Mouse (Mus musculus) hindbrain, embryonic 13.5 days (tissue): ENCODE results near the gene Fbxl7. TPM values are rescaled to one million over a fixed set of nuclear protein-coding genes. Genes with fewer than 3 reads are reported as not detected.

Source experiments
- ATAC-seq: fragments of 200-750 bp; cut with Nextera tagmentation; 2 replicates; pipeline ENCODE4 v1.8.0; 2017; ENCODE audit warnings: moderate TSS enrichment; ENCODE audit not compliant: low FRiP score
- H3K27ac ChIP-seq: fragments of 300-500 bp; sonication (generic); 2 replicates; pipeline ENCODE4 v1.5.1; 2015; ENCODE audit warnings: inconsistent platforms, mild to moderate bottlenecking, moderate library complexity
- H3K27me3 ChIP-seq: fragments of 300-500 bp; sonication (generic); 2 replicates; pipeline ENCODE4 v1.6.1; 2015; ENCODE audit warnings: mild to moderate bottlenecking, inconsistent platforms
- H3K36me3 ChIP-seq: fragments of 300-500 bp; sonication (generic); 2 replicates; pipeline ENCODE4 v1.6.1; 2015; ENCODE audit warnings: mild to moderate bottlenecking, inconsistent platforms
- H3K4me1 ChIP-seq: fragments of 300-500 bp; sonication (generic); replicated peaks from 2 replicates; pipeline ENCODE4 v1.6.1; 2015; ENCODE audit warnings: inconsistent platforms
- H3K4me2 ChIP-seq: fragments of 300-500 bp; sonication (generic); 2 replicates; pipeline ENCODE4 v1.6.1; 2015; ENCODE audit warnings: inconsistent platforms, mild to moderate bottlenecking, moderate library complexity
- H3K4me3 ChIP-seq: fragments of 300-500 bp; sonication (generic); 2 replicates; pipeline ENCODE4 v1.5.1; 2015; ENCODE audit warnings: mild to moderate bottlenecking, inconsistent platforms
- H3K9ac ChIP-seq: fragments of 300-500 bp; sonication (generic); 2 replicates; pipeline ENCODE4 v1.6.1; 2015; ENCODE audit warnings: mild to moderate bottlenecking, inconsistent platforms
- H3K9me3 ChIP-seq: fragments of 300-500 bp; sonication (generic); 2 replicates; pipeline ENCODE4 v1.6.1; 2016; ENCODE audit warnings: inconsistent platforms
- WGBS: fragments of 180-500 bp; shearing (Covaris S2); methylation state at CpG from one replicate; pipeline ENCODE4 v1.1.7; 2015; 5-methylcytosine and 5-hydroxymethylcytosine counted together
- polyA plus RNA-seq: library from polyadenylated mRNA; unstranded; fragments of >200 nt; fragmentation: Nextera tagmentation; extraction: Ambion mirVana; gene quantifications from 2 replicates; pipeline ENCODE4 v1.2.1, GENCODE M21; 2015

Gene Fbxl7
- 14.7 and 14.9 TPM in 2 replicates for polyA plus RNA-seq

GRCm38 (mm10) chr15:26895251-26895711 lies at the start of gene Fbxl7:
TSS of gene Fbxl7 (minus strand) at chr15:26895580.
- Histone ChIP-seq H3K27ac (peak within 1 kb of the TSS; percentile 90), H3K4me2 (peak within 1 kb of the TSS; percentile 81), H3K9me3 (no peaks in the 10 kb centered on the region), H3K36me3 (no peaks in the 10 kb centered on the region), H3K4me1 (peaks cover 19% of the 10 kb centered on the region), H3K27me3 (0 out of 2 replicates have a peak, but pooled peaks cover 5% of the 10 kb centered on the region), H3K4me3 (peak within 1 kb of the TSS; percentile 82), H3K9ac (peak within 1 kb of the TSS; percentile 83)
- peak; percentile 93 for ATAC-seq
- under 1% methylated on average over 57 of the region's 58 CpGs for WGBS

GRCm38 (mm10) chr15:26922026-26922425 lies 26.6 kb upstream of the Fbxl7 start:
- H3K4me3 ChIP-seq = no peak overlapping the region
- no peaks in the 10 kb centered on the region for H3K4me1 ChIP-seq
- 81% methylated on average over 2 of the region's 2 CpGs for WGBS
- no peaks in the 10 kb centered on the region for H3K36me3 ChIP-seq
- H3K27me3 ChIP-seq = 0 out of 2 replicates have a peak, but pooled peaks cover 2% of the 10 kb centered on the region
- no peak overlapping the region for H3K9ac ChIP-seq
- ATAC-seq = no peak
- no peak overlapping the region for H3K27ac ChIP-seq
- no peak overlapping the region for H3K4me2 ChIP-seq
- H3K9me3 ChIP-seq = 0 out of 2 replicates have a peak, but pooled peaks cover 3% of the 10 kb centered on the region

- no peak for ATAC-seq
- H3K4me2 ChIP-seq = no peak overlapping the region
- no peaks in the 10 kb centered on the region for H3K27me3 ChIP-seq
- no peak overlapping the region for H3K27ac ChIP-seq
- no peaks in the 10 kb centered on the region for H3K36me3 ChIP-seq
- no peaks in the 10 kb centered on the region for H3K9me3 ChIP-seq
- no peaks in the 10 kb centered on the region for H3K4me1 ChIP-seq
- H3K4me3 ChIP-seq = no peak overlapping the region
- H3K9ac ChIP-seq = no peak overlapping the region
Measured at GRCm38 (mm10) chr15:26913427-26913826, 18.0 kb upstream of the Fbxl7 start.

- Histone ChIP-seq H3K4me2 (peak overlapping the region; percentile 81), H3K27ac (peak overlapping the region; percentile 90), H3K9ac (peak overlapping the region; percentile 83), H3K36me3 (no peaks in the 10 kb centered on the region), H3K27me3 (0 out of 2 replicates have a peak, but pooled peaks cover 5% of the 10 kb centered on the region), H3K4me3 (peak overlapping the region; percentile 82), H3K9me3 (no peaks in the 10 kb centered on the region), H3K4me1 (peaks cover 16% of the 10 kb centered on the region)
- under 1% methylated on average over 14 of the region's 14 CpGs for WGBS
- peak; percentile 26 for ATAC-seq
Measured at GRCm38 (mm10) chr15:26895761-26896160, 381 bp upstream of the Fbxl7 start.

GRCm38 (mm10) chr15:26894801-26895229 lies 565 bp downstream of the Fbxl7 start:
- Histone ChIP-seq H3K27ac (peak overlapping the region; percentile 90), H3K9me3 (no peaks in the 10 kb centered on the region), H3K9ac (peak overlapping the region; percentile 83), H3K36me3 (no peaks in the 10 kb centered on the region), H3K4me2 (peak overlapping the region; percentile 81), H3K4me1 (peaks cover 19% of the 10 kb centered on the region), H3K27me3 (0 out of 2 replicates have a peak, but pooled peaks cover 5% of the 10 kb centered on the region), H3K4me3 (peak overlapping the region; percentile 82)
- under 1% methylated on average over 28 of the region's 28 CpGs for WGBS
- ATAC-seq = peak; percentile 84

- Histone ChIP-seq H3K27ac (peak overlapping the region; percentile 90; the same call in 1 of the 2 replicates), H3K9me3 (no peaks in the 10 kb centered on the region), H3K9ac (peak overlapping the region; percentile 83), H3K4me1 (peaks cover 19% of the 10 kb centered on the region), H3K27me3 (0 out of 2 replicates have a peak, but pooled peaks cover 5% of the 10 kb centered on the region), H3K36me3 (no peaks in the 10 kb centered on the region), H3K4me2 (peak overlapping the region; percentile 81), H3K4me3 (peak overlapping the region; percentile 82)
- WGBS = under 1% methylated on average over 12 of the region's 12 CpGs
- peak; percentile 15; the same call in 1 of the 2 replicates for ATAC-seq
Measured at GRCm38 (mm10) chr15:26894031-26894655, 1.2 kb downstream of the Fbxl7 start.

GRCm38 (mm10) chr15:26893136-26893535 lies 2.2 kb downstream of the Fbxl7 start:
- no peak overlapping the region for H3K27ac ChIP-seq
- peak overlapping the region; percentile 9 for H3K4me3 ChIP-seq
- H3K9me3 ChIP-seq = no peaks in the 10 kb centered on the region
- peak overlapping the region; percentile 81 for H3K4me2 ChIP-seq
- 55% methylated on average over 4 of the region's 4 CpGs for WGBS
- H3K36me3 ChIP-seq = no peaks in the 10 kb centered on the region
- ATAC-seq = no peak
- no peak overlapping the region for H3K9ac ChIP-seq
- peaks cover 19% of the 10 kb centered on the region for H3K4me1 ChIP-seq
- 0 out of 2 replicates have a peak, but pooled peaks cover 3% of the 10 kb centered on the region for H3K27me3 ChIP-seq

GRCm38 (mm10) chr15:26889971-26890370 lies 5.4 kb downstream of the Fbxl7 start:
- Histone ChIP-seq H3K27me3 (no peaks in the 10 kb centered on the region), H3K9me3 (no peaks in the 10 kb centered on the region), H3K36me3 (no peaks in the 10 kb centered on the region), H3K4me1 (peaks cover 25% of the 10 kb centered on the region), H3K27ac (no peak overlapping the region), H3K9ac (no peak overlapping the region), H3K4me2 (no peak overlapping the region), H3K4me3 (no peak overlapping the region)
- no peak for ATAC-seq
- 68% methylated on average over 5 of the region's 5 CpGs for WGBS

- Histone ChIP-seq H3K4me1 (peaks cover 12% of the 10 kb centered on the region), H3K27me3 (no peaks in the 10 kb centered on the region), H3K27ac (no peak overlapping the region), H3K36me3 (no peaks in the 10 kb centered on the region), H3K9ac (no peak overlapping the region), H3K4me2 (no peak overlapping the region), H3K9me3 (no peaks in the 10 kb centered on the region), H3K4me3 (no peak overlapping the region)
- ATAC-seq = no peak
- 75% methylated on average over 10 of the region's 10 CpGs for WGBS
Measured at GRCm38 (mm10) chr15:26888170-26888569, 7.2 kb downstream of the Fbxl7 start.

- Histone ChIP-seq H3K36me3 (no peaks in the 10 kb centered on the region), H3K27ac (no peak overlapping the region), H3K27me3 (no peaks in the 10 kb centered on the region), H3K9ac (no peak overlapping the region), H3K9me3 (no peaks in the 10 kb centered on the region), H3K4me3 (no peak overlapping the region), H3K4me2 (no peak overlapping the region), H3K4me1 (peaks cover 10% of the 10 kb centered on the region; the same call in 1 of the 2 replicates)
- 66% methylated on average over 2 of the region's 2 CpGs for WGBS
- no peak for ATAC-seq
Measured at GRCm38 (mm10) chr15:26885979-26886378, 9.4 kb downstream of the Fbxl7 start.

GRCm38 (mm10) chr15:26880212-26880956 lies 15.0 kb downstream of the Fbxl7 start:
- Histone ChIP-seq H3K27me3 (no peaks in the 10 kb centered on the region), H3K9me3 (no peaks in the 10 kb centered on the region), H3K4me1 (peaks cover 19% of the 10 kb centered on the region), H3K4me2 (no peak overlapping the region), H3K4me3 (no peak overlapping the region), H3K27ac (peak overlapping the region; percentile 58), H3K36me3 (no peaks in the 10 kb centered on the region), H3K9ac (no peak overlapping the region)
- peak; percentile 57; the same call in 1 of the 2 replicates for ATAC-seq
- 68% methylated on average over 8 of the region's 8 CpGs for WGBS

GRCm38 (mm10) chr15:26875687-26876086 lies 19.7 kb downstream of the Fbxl7 start:
- WGBS = 27% methylated on average over 4 of the region's 4 CpGs
- Histone ChIP-seq H3K4me1 (peaks cover 40% of the 10 kb centered on the region), H3K36me3 (no peaks in the 10 kb centered on the region), H3K4me2 (no peak overlapping the region), H3K9ac (no peak overlapping the region), H3K9me3 (no peaks in the 10 kb centered on the region), H3K27ac (peak overlapping the region; percentile 71), H3K27me3 (no peaks in the 10 kb centered on the region), H3K4me3 (no peak overlapping the region)
- peak; percentile 67; the same call in 1 of the 2 replicates for ATAC-seq
